1 mouse cellular context compared by ENCODE assay signal in genomic region chr7:24884693-24885291, GRCm38 (mm10).
TF ChIP-seq lines count a peak whose summit lies in the region.

No protein-coding gene starts in this region.

TF ChIP-seq in MEL, 35 proteins besides CTCF, POLR2A, EP300 and RAD21:
- TF ChIP-seq POLR2AphosphoS5 (IDR thresholded peaks at IDR 0.05; ENCODE audit: borderline replicate concordance, low read depth, low read length) = peak; percentile 83
- TF ChIP-seq MYC (IDR thresholded peaks at IDR 0.05; ENCODE audit: low read depth, low read length) = no peak
- 0 out of 2 replicates have a peak, but pooled peaks have one; percentile 5 for TF ChIP-seq TBP (IDR thresholded peaks at IDR 0.05; ENCODE audit: low read depth, low read length)
TF ChIP-seq in MEL: peak in this region for 2.
